Mouse (Mus musculus): ENCODE measurements around the gene Smyd1.

GRCm38 (mm10) chr6:71353722-71354121 lies 31.7 kb upstream of the Smyd1 start:
- no peak for TF ChIP-seq MAFK (IDR thresholded peaks at IDR 0.05; ENCODE audit: insufficient read depth, low read depth, low read length)
- TF ChIP-seq ZNF384 (IDR thresholded peaks at IDR 0.05; ENCODE audit: low read depth, low read length): no peak
- TF ChIP-seq ZC3H11A (IDR thresholded peaks at IDR 0.05; ENCODE audit: borderline replicate concordance, low read depth, low read length): no peak
- TF ChIP-seq CHD2 (IDR thresholded peaks at IDR 0.05; ENCODE audit: low read depth, low read length): no peak
- TF ChIP-seq HCFC1 (IDR thresholded peaks at IDR 0.05; ENCODE audit: borderline replicate concordance, insufficient read depth, low read length): no peak

All from ES-E14 (cell line).